Mouse (Mus musculus) kidney, adult 2 months (tissue): Measurements from ENCODE around the gene Ehd3. TPM values are rescaled to one million over a fixed set of nuclear protein-coding genes. Genes with fewer than 3 reads are reported as not detected.

Experiments used
- DNase-seq: peaks from one replicate; pipeline ENCODE4 v3.0.0; 2021
- H3K27ac ChIP-seq: fragments of 200-500 bp; 2 replicates; pipeline ENCODE4 v1.5.1; 2012; ENCODE audit warnings: low read depth, low read length, control low read depth, inconsistent platforms; ENCODE audit not compliant: insufficient read depth
- H3K27me3 ChIP-seq: fragments of 200-500 bp; replicated peaks from 2 replicates; pipeline ENCODE4 v1.6.1; 2012; ENCODE audit warnings: mild to moderate bottlenecking, moderate library complexity, low read length, inconsistent platforms; ENCODE audit not compliant: control insufficient read depth, insufficient read depth
- H3K36me3 ChIP-seq: fragments of 200-500 bp; 2 replicates; pipeline ENCODE4 v1.6.1; 2012; ENCODE audit warnings: mild to moderate bottlenecking, moderate library complexity, low read length, inconsistent platforms; ENCODE audit not compliant: control insufficient read depth, insufficient read depth
- H3K4me1 ChIP-seq: fragments of 200-500 bp; 2 replicates; pipeline ENCODE4 v1.6.1; 2011; ENCODE audit warnings: low read length; ENCODE audit not compliant: control insufficient read depth, insufficient read depth
- H3K4me3 ChIP-seq: fragments of 200-500 bp; 2 replicates; pipeline ENCODE4 v1.5.1; 2011; ENCODE audit warnings: mild to moderate bottlenecking, low read depth, low read length, control low read depth; ENCODE audit not compliant: insufficient read depth
- CTCF ChIP-seq: fragments of 200-500 bp; conservative IDR thresholded peaks from 2 replicates; pipeline ENCODE4 v1.5.1; 2011; ENCODE audit warnings: low read depth, mild to moderate bottlenecking, control low read depth, low read length, moderate library complexity, mixed read lengths; ENCODE audit not compliant: insufficient read depth, insufficient read length
- POLR2A ChIP-seq: fragments of 200-500 bp; IDR thresholded peaks from one replicate; pipeline ENCODE4 v1.6.1; 2011; ENCODE audit warnings: low read depth, low read length, control low read depth
- WGBS: fragments of 180-500 bp; shearing (Covaris S2); methylation state at CpG from one replicate; pipeline ENCODE4 v1.1.7; 2018; 5-methylcytosine and 5-hydroxymethylcytosine counted together
- polyA plus RNA-seq: library from polyadenylated mRNA; depleted of rRNA; stranded (reverse); fragments of >200 nt; gene quantifications from 2 replicates; pipeline ENCODE4 v1.2.3, GENCODE M21; 2012

Ehd3 gene
- polyA plus RNA-seq, 1 experiment: 42.9 TPM

DNA sequence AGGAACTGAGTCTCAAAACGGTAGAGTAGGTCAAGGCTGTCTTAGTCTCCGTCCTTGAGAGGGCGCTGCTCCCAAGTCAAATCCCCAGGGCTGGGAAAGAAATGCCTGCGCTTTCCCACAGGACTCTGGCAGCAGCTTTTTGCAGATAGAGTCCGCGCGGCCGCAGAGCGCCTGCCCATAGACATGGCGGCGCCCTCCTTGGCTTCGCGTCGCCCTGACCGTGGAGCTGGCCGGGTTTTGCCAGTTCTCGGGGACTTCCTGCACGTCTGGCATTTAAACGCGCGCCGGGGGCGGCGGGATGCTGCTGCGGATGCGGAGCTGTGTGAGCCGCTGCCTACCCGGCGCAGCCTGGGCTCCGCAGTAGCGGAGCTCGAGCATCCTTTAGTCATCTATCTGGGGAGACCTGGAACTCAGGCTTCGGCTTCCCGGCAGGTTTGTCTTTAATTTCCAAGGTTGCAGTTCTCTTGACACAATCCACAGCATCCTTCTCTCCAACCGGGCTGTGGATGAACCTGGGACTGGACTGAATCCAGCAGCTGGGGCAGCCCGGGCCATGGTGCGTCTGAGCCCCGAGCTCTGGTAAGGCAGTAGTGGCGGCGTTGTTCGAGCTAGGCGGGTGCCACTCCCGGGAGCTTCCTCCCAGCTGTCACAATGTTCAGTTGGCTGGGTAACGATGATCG lies 798 bp downstream of the Ehd3 start:
- WGBS: under 1% methylated on average over 45 of the region's 45 CpGs
- H3K4me3 ChIP-seq: peak overlapping the region; percentile 56
- peak overlapping the region; percentile 47 for H3K27ac ChIP-seq
- no peaks in the 10 kb centered on the region for H3K36me3 ChIP-seq
- DNase-seq: peak; percentile 96
- peaks cover 3% of the 10 kb centered on the region; the same call in 1 of the 2 replicates for H3K4me1 ChIP-seq
- peak; percentile 63 for TF ChIP-seq CTCF
- peak; percentile 69 for TF ChIP-seq POLR2A
- H3K27me3 ChIP-seq: no peaks in the 10 kb centered on the region

- Histone ChIP-seq H3K27me3 (no peaks in the 10 kb centered on the region), H3K4me1 (peaks cover 3% of the 10 kb centered on the region; the same call in 1 of the 2 replicates), H3K27ac (no peak overlapping the region), H3K36me3 (no peaks in the 10 kb centered on the region), H3K4me3 (peak overlapping the region; percentile 46)
- WGBS: 59% methylated on average over 6 of the region's 6 CpGs
- no peak for DNase-seq
- no peak for TF ChIP-seq CTCF
- TF ChIP-seq POLR2A: no peak
Measured at GRCm38 (mm10) chr17:73806331-73806730, 2.4 kb downstream of the Ehd3 start.

DNA sequence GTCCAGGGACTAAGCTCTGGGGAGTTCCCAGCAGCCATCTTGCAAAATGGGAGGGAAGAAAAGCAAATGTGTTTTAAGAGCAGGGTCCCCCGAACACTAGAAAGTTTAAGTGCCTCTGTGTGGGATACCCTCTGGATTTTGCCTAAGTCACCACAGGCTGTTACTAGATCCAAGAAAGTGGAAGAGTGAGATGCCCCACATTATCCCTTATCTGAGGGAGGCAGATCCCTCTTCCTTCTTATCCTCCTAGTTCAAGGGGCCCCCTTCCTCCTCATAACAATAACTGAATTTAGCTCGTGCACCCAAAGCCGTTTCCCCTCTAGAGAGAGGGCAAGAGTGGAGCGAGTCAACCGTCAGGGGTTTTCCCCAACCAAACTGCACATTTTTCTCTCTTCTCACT lies 3.3 kb downstream of the Ehd3 start:
- no peak for TF ChIP-seq POLR2A
- TF ChIP-seq CTCF: no peak
- peaks cover 3% of the 10 kb centered on the region; the same call in 1 of the 2 replicates for H3K4me1 ChIP-seq
- H3K27ac ChIP-seq: peak overlapping the region; percentile 46; the same call in 1 of the 2 replicates
- H3K36me3 ChIP-seq: no peaks in the 10 kb centered on the region
- 78% methylated on average over 5 of the region's 5 CpGs for WGBS
- no peak for DNase-seq
- H3K4me3 ChIP-seq: peak overlapping the region; percentile 51
- H3K27me3 ChIP-seq: no peaks in the 10 kb centered on the region

DNA sequence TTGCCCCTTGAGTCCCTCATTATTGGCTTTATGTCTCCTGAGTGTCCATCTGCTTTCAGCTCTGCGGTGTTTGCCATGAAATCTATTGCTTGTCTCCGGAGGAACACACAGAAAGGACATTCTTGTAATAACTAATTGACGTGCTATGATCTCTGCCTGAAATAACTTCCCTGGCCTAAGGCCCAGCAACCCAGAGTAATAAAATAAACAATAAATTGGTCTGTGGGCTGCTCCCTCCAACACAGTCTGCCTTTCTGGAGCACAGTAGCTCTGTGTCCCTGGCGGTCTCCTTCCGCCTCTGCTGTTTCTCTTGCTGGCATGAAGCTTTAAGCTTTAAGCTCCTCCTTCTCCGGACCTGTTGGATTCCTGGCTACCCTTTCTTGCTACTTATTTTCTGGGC lies 4.5 kb downstream of the Ehd3 start:
- DNase-seq: peak; percentile 86
- Histone ChIP-seq H3K4me3 (peak overlapping the region; percentile 42), H3K4me1 (peaks cover 3% of the 10 kb centered on the region; the same call in 1 of the 2 replicates), H3K27ac (peak overlapping the region; percentile 64), H3K27me3 (no peaks in the 10 kb centered on the region), H3K36me3 (no peaks in the 10 kb centered on the region)
- TF ChIP-seq CTCF (no peak), POLR2A (no peak)
- WGBS: 46% methylated on average over 6 of the region's 6 CpGs

DNA sequence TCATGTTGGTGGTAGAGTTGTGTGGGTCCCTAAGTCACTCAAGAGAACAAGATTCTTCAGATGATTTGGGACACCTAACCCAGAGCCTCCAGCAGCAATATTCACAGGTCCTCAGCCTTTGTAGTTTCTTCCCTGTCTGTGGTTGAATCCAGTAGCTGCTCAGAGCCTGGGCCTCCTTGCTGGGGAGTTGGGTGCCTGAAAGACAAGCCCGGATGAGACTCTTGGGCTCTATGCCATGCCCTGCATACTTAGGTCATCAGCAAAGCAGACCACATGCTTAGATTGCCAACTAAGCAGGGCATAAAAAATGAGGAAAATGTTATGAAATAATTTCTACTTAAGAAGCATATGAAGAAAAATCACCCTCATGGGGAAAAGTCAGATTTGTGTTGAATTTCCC lies 6.9 kb downstream of the Ehd3 start:
- Histone ChIP-seq H3K4me3 (no peak overlapping the region), H3K27me3 (no peaks in the 10 kb centered on the region), H3K4me1 (no peaks in the 10 kb centered on the region), H3K27ac (no peak overlapping the region), H3K36me3 (no peaks in the 10 kb centered on the region)
- TF ChIP-seq CTCF (no peak), POLR2A (no peak)
- DNase-seq: peak; percentile 47
- 41% methylated on average over 1 of the region's 1 CpGs for WGBS

DNA sequence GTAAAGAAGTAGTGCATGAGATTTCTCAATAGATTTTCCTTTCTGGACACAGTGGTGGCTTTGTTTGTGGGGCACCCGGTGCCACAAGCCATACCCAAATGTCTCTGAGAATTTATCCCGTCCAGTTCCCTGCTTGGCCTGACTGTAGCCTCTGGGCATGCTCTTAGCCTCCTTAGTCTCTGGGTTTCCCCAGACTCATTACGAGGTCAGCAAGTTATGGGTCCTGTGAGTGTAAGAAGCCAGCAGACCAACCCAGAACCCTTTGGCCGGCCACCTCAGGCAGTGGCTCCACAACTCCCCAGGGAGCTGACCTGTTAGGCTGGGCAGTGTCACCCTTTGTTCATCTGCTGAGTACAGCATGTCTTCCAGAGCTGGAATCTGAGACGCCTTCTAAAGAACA lies 7.6 kb downstream of the Ehd3 start:
- H3K27me3 ChIP-seq: no peaks in the 10 kb centered on the region
- no peaks in the 10 kb centered on the region for H3K36me3 ChIP-seq
- WGBS: 56% methylated on average over 5 of the region's 5 CpGs
- no peak overlapping the region for H3K4me3 ChIP-seq
- H3K4me1 ChIP-seq: no peaks in the 10 kb centered on the region
- TF ChIP-seq CTCF (no peak), POLR2A (no peak)
- DNase-seq: peak; percentile 73
- no peak overlapping the region for H3K27ac ChIP-seq

GRCm38 (mm10) chr17:73813031-73813660 lies 9.2 kb downstream of the Ehd3 start:
- no peaks in the 10 kb centered on the region for H3K36me3 ChIP-seq
- TF ChIP-seq POLR2A (no peak), CTCF (no peak)
- WGBS: 59% methylated on average over 8 of the region's 8 CpGs

More at GRCm38 (mm10) chr17:73813031-73813660, 9.2 kb downstream of the Ehd3 start:
- no peak for DNase-seq
- H3K4me3 ChIP-seq: no peak overlapping the region
- 0 out of 2 replicates have a peak, but pooled peaks cover 2% of the 10 kb centered on the region for H3K4me1 ChIP-seq
- H3K27ac ChIP-seq: no peak overlapping the region
- no peaks in the 10 kb centered on the region for H3K27me3 ChIP-seq
